Mouse (Mus musculus) kidney, adult 9 months (tissue): Measurements from ENCODE around the gene Fgfr2.

Experiments
- DNase-seq: peaks from one replicate; pipeline ENCODE4 v3.0.0; 2022

The Fgfr2 gene

GRCm38 (mm10) chr7:131975867-131976266, 1147.3 kb downstream of the Fgfr2 start:
- DNase-seq = no peak

DNA sequence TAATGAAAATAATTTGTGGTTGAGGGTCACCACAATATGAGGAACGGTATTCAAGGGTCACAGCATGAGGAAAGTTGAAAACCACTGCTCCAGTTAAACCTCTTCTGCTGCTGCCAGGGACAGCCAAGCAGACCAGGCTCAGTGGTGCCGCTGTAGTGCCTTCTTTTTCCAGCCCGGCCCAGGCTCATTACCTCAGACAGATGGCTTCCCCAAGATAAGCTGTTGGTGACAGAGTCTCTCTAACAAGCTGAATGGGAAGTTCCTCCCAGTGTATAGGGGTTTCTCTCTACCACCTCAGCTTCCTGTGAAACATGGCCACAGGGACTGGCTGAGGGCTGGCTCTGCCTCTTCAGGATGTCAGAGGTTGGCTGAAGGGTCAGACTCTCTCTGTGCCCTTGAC, 1152.9 kb downstream of the Fgfr2 start:
- no peak for DNase-seq

GRCm38 (mm10) chr7:131966916-131967494, 1156.1 kb downstream of the Fgfr2 start:
- DNase-seq = no peak

GRCm38 (mm10) chr7:131966023-131966915, 1156.9 kb downstream of the Fgfr2 start, which contains the start of gene Gpr26:
Gene Gpr26 (plus strand): TSS chr7:131966460.
- no peak for DNase-seq

GRCm38 (mm10) chr7:131960551-131960950, 1162.6 kb downstream of the Fgfr2 start:
- peak; percentile 16 for DNase-seq

DNA sequence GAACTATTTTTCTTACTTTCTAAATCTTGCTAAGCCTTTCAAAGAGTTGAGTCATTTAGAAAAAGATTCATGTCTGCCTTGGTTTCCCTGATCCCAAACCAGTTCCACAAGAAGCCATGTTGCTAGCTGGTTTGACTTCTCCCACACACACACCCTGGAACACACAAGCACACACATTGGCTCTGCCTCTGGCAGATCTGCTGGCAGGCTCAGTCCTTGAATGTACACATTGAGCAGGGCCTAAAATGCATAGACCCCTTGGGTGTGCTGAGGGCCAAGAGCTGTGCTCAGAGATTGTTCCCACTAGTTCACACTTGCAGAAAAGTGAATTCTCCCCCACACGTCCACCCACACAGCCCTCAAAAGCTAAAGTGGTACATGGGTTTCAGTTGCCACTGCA, 1164.4 kb downstream of the Fgfr2 start:
- DNase-seq = no peak

- no peak for DNase-seq
Measured at GRCm38 (mm10) chr7:131953402-131953801, 1169.7 kb downstream of the Fgfr2 start.

- DNase-seq = no peak
Measured at GRCm38 (mm10) chr7:131951131-131951530, 1172.0 kb downstream of the Fgfr2 start.

DNA sequence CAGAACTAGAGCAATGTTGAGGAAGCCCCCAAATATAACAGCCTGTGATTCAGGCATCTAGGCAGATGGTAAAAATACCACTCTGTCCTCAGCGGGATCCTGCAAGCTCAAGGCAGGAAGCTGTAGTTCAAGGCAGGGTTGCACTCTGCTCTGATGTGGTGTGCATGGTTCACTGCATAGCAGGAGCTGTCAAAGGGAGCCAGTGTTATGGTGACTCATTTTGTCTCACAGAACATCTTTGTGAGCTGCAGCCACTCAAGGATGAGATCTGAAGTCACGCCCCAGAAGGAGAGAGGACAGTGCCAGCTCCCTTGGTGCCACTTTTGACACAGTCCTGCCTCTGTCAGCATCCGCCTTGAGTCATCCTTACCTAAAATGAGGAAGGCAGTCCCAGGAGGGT, 1185.5 kb downstream of the Fgfr2 start:
- DNase-seq = no peak

GRCm38 (mm10) chr7:131927288-131928050, 1195.7 kb downstream of the Fgfr2 start:
- no peak for DNase-seq

DNA sequence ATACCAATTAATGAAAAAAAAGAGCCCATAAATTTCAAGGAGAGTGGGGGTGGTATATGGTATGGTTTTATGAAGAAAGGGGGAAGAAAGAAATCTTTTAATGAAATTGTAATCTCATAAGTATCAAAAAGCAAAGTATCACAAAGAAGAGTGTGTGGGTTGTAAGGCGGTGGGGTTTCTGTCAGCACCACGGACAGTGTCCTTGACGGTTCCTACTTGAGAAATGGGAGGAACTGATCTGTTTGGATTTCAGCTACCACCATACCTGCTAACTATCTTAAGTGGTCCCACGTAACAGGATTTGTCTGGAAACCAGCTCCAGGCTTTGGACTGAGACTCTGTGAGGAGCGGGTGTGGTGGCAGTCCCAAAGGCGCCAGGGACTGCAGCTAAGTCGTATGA, 1205.8 kb downstream of the Fgfr2 start:
- no peak for DNase-seq

DNA sequence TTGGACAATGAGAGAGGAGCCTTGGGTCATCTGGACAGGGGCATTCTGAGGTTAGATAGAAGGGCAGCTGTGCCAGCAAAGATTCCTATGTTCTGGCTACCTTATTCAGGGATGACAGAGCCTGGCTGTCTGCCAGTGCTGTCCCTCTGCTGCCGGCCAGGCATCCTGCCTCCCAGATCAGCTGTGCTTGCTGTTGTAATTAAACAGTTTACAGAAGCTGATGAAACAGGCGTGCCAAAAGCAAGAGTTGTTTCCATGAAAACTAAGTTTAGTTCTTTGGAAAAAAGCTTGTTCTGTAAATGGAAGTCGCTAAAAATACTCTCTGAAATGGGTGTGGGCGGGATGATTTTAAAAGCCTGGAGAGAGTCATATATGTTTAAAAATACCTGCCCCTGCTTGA, 1213.5 kb downstream of the Fgfr2 start:
- DNase-seq = no peak

DNA sequence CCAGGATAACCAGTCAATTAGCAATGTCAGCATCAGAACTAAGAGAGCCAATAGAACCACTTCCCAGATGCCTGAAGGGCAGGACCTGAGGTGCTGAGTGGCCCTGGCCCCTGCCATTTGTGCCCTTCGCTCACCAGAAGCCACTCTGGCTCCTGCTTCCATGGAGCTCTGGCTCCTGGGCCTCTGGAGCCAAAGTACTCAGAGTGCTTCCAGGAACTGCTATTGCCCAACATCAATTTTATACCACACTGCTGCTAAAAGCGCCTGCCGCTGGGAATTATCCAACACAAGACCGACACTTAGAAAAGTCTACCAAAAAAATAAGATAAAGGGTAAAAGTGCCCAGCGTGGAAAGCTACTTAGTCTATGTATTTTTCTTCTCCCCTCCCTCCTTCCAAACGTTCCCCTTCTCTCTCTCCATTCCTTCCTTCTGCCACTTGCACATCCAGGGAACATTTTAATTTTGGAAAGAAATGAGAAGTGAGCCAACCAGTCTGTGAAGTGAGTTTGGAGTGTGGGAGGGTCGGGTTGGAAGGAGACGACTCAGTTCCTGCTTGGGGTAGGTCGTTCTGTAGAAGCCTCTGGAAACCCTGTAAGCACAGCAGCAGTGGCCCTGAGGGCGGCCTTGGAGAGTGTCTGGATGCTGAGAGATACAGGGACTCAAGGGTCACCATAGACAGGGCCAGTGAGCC, 1216.5 kb downstream of the Fgfr2 start:
- no peak for DNase-seq

- DNase-seq = peak; percentile 63
Measured at GRCm38 (mm10) chr7:131899356-131899755, 1223.8 kb downstream of the Fgfr2 start.

- DNase-seq = peak; percentile 18
Measured at GRCm38 (mm10) chr7:131897282-131897681, 1225.9 kb downstream of the Fgfr2 start.

DNA sequence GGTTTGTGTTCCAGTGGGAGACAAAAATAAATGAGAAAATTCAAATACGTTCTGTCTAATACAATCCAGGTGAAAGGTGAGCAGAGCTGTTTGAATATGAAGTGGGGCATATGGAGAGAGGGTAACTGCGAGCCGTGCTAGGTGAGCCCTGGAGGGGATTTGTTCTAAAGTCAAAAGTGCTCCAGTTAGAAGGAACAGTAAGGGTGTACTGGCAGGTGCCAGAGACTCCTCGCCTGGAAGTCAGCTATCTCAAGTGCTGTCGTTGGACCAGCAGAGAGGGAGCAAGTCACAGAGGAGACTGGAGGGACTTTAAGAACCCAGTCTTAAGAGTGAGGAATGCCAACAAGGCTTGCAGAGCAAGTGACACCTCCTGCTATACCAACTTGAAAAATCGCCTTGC, 1240.3 kb downstream of the Fgfr2 start:
- DNase-seq = no peak

DNA sequence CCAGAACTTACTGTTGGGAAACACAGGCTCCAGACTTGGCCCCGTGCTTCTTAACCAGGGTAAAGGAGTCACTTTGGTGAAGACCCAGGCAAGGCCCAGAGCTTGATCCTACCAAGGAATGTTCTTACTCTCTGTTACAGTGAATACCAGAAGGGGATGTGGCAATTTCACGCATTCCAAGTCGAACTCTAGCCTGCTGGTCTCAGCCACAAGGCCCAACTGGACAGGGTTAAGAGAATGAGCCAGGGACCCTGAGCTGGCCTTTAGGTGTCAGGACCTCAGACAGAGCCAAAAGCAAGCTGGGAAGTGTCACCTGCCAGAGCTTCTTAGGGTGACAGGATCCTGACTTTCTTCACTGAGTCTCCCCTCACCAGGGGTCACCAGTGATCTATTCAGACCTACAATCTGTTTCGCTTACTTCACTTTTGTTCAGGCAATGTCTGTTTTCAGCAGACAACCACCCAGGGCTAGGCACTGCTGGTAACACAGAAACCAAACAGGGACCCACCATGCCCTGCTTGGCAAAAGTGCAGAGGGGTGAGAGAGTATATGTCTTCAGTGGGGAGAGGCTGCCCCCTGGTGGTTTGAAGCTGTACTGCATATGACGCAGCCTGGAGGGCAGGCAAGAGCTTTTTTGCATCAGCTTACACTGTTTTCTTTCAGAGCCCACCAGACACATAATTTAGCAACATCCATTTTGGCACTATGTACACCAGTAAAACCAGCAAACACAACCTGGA, 1241.1 kb downstream of the Fgfr2 start:
- peak; percentile 65 for DNase-seq

GRCm38 (mm10) chr7:131880150-131880549, 1243.0 kb downstream of the Fgfr2 start:
- no peak for DNase-seq

DNA sequence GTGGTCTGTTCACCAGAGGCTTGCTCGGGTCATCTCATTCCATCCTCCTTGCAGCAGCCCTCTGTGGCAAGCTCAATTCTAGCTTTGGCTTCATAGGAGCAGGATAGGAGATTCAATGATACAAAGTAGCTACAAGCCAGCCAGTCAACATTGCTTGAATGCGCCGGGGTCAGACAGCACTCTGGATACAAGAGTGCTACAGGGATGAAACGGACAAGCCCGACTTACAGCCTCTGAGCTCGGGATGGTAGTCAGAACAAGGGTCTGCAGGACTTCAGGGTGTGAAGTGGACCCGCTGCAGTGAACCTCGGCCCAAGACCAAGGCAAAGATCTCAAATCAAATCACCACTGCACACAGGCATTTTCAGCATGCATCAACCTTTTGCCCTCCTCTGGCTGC, 1244.3 kb downstream of the Fgfr2 start:
- DNase-seq = no peak

DNA sequence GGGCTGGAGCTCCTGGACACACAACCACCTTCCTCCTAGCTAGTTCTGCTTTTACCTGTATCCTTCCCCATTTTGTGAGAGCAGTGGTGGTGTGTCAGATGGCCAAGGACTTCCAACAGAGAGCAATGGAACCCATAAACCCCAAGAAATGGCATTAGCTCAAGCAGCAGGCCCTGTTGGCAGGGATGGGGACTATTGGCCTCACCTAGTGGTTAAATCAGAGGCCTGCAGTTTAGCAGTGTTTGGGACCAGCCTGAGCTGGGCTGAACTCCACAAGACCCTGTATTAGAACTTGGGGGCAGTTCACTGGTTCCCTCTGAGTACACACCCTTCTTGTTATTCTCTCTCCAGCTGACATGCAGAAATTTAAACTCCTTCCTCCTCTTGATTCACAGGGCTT, 1262.0 kb downstream of the Fgfr2 start:
- DNase-seq = no peak

DNA sequence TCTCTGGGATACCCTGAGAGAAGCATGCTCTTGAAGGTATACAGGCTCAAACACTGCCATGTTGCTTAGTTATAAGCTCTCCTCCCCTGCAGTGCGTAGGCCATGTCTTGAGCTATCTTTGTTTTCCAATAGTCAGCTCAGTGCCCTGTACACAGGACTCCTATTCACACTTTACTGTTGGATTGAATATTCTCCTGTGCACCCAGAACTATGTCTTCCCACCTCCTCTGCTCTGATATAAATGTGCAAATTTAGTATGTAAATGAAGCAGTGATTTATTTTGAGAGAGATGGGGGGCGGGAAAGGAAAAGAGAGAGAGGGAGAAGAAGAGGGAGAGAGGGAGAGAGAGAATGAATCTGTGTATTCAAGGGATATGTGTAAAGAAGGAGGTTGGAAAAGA, 1267.5 kb downstream of the Fgfr2 start:
- DNase-seq = no peak

DNA sequence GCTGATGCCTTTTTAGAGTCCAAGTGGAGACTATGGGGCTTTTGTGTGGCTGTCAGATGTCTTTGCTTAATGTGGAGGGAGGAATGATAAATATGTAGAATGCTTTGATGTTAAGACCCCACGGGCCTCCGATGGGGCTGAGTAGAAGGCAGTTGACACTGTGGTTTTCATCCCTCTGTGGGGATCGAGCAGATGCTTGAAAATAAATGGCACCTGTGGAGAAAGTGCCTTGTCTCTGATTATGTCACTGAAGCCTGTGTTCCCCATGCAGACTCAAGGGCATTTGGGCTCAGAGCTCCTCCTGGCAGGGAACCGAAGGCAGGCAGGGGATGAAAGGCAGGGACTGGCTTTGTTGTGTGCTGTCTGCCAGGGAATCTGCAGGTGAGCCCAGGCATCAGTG, 1272.6 kb downstream of the Fgfr2 start:
- no peak for DNase-seq
